Mouse (Mus musculus) spleen, adult 2 months (tissue): ENCODE measurements around the gene Ncoa3.

Experiments
- CTCF ChIP-seq: fragments of 200-500 bp; IDR thresholded peaks from 2 replicates; pipeline ENCODE4 v1.5.1; 2011; ENCODE audit warnings: mild to moderate bottlenecking, inconsistent platforms; ENCODE audit not compliant: insufficient read depth, insufficient read length, insufficient replicate concordance; ENCODE audit errors: extremely low read depth
- POLR2A ChIP-seq: fragments of 200-500 bp; IDR thresholded peaks from 2 replicates; pipeline ENCODE4 v1.6.1; 2011; ENCODE audit warnings: low read depth, low read length, inconsistent platforms

DNA sequence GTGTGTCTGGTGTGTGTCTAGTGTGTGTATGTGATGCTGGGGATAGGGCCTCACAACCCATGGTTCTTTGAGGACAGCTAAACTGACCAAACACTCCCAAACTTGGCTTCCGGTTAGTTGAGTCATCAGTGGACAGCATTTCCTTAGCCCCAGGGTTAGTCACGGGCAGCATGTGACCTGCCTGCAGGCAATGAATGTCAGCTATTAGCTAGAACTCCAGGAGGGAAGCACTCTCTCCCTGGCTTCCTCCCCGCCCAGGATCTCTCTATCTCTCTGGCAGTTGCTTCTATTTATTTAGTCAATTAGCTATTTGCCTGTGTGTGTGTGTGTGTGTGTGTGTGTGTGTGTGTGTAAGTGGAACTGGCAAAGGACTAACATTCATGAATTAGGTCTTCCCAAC lies 23.6 kb upstream of the Ncoa3 start:
- TF ChIP-seq CTCF (no peak), POLR2A (no peak)
